Mouse (Mus musculus): ENCODE measurements at regions not wholly inside any gene's neighbourhood (a gene's known extent, or its start where the extent isn't known, plus 50 kb on each side); places are given as distances from the start of the nearest gene placed in this dataset.

- no peak for TF ChIP-seq CTCF (IDR thresholded peaks at IDR 0.05; ENCODE audit: borderline replicate concordance, insufficient read depth, low read depth, low read length)
- TF ChIP-seq POLR2A (IDR thresholded peaks at IDR 0.05; ENCODE audit: borderline replicate concordance, insufficient read depth, low read length), result no peak
Measured at GRCm38 (mm10) chr15:63709270-63709933, 135.6 kb downstream of the Gsdmc2 start.

Measured in cerebellum, adult 2 months (tissue).